Mouse (Mus musculus): ENCODE results near the gene Nck2.
"Not testable (repeated sequence)": the region's sequence is repeated elsewhere in the genome, so short reads cannot be mapped to it uniquely, and the experiment has no call there.

Gene Nck2

GRCm38 (mm10) chr1:43501920-43502791 is 57.8 kb downstream of the Nck2 start:
- no peak for DNase-seq (ENCODE audit: low spot score in 2 of 2)

GRCm38 (mm10) chr1:43502792-43503146 is 58.4 kb downstream of the Nck2 start:
- DNase-seq (ENCODE audit: low spot score in 2 of 2) = no peak

- no peak for DNase-seq (ENCODE audit: low spot score in 2 of 2)
Measured at GRCm38 (mm10) chr1:43503261-43503660, 58.9 kb downstream of the Nck2 start.

- no peak for DNase-seq (ENCODE audit: low spot score in 2 of 2)
Measured at GRCm38 (mm10) chr1:43503676-43504075, 59.3 kb downstream of the Nck2 start.

- no peak for DNase-seq (ENCODE audit: low spot score in 2 of 2)
Measured at GRCm38 (mm10) chr1:43504235-43504634, 59.9 kb downstream of the Nck2 start.

GRCm38 (mm10) chr1:43506638-43507037 is 62.3 kb downstream of the Nck2 start:
- DNase-seq (ENCODE audit: low spot score in 2 of 2) = no peak

GRCm38 (mm10) chr1:43507809-43508208 is 63.4 kb downstream of the Nck2 start:
- no peak for DNase-seq (ENCODE audit: low spot score in 2 of 2)

- DNase-seq (ENCODE audit: low spot score in 2 of 2) = no peak
Measured at GRCm38 (mm10) chr1:43511256-43511655, 66.9 kb downstream of the Nck2 start.

- DNase-seq (ENCODE audit: low spot score in 2 of 2) = no peak
Measured at GRCm38 (mm10) chr1:43511667-43512066, 67.3 kb downstream of the Nck2 start.

- DNase-seq (ENCODE audit: low spot score in 2 of 2) = no peak
Measured at GRCm38 (mm10) chr1:43517405-43517804, 73.0 kb downstream of the Nck2 start.

- no peak for DNase-seq (ENCODE audit: low spot score in 2 of 2)
Measured at GRCm38 (mm10) chr1:43520216-43520988, 76.0 kb downstream of the Nck2 start.

- no peak for DNase-seq (ENCODE audit: low spot score in 2 of 2)
Measured at GRCm38 (mm10) chr1:43520989-43521371, 76.6 kb downstream of the Nck2 start.

GRCm38 (mm10) chr1:43521512-43521911 is 77.1 kb downstream of the Nck2 start:
- no peak for DNase-seq (ENCODE audit: low spot score in 2 of 2)

- DNase-seq (ENCODE audit: low spot score in 2 of 2) = no peak
Measured at GRCm38 (mm10) chr1:43521950-43522349, 77.6 kb downstream of the Nck2 start.

- DNase-seq (ENCODE audit: low spot score in 2 of 2) = no peak
Measured at GRCm38 (mm10) chr1:43522976-43523375, 78.6 kb downstream of the Nck2 start.

- no peak for DNase-seq (ENCODE audit: low spot score in 2 of 2)
Measured at GRCm38 (mm10) chr1:43524332-43524731, 80.0 kb downstream of the Nck2 start.

GRCm38 (mm10) chr1:43528275-43528674 is 83.9 kb downstream of the Nck2 start:
- DNase-seq (ENCODE audit: low spot score in 2 of 2) = no peak

- DNase-seq (ENCODE audit: low spot score in 2 of 2) = no peak
Measured at GRCm38 (mm10) chr1:43529086-43529485, 84.7 kb downstream of the Nck2 start.

- no peak for DNase-seq (ENCODE audit: low spot score in 2 of 2)
Measured at GRCm38 (mm10) chr1:43530295-43531020, 86.1 kb downstream of the Nck2 start.

- no peak for DNase-seq (ENCODE audit: low spot score in 2 of 2)
Measured at GRCm38 (mm10) chr1:43531307-43531706, 86.9 kb downstream of the Nck2 start.

GRCm38 (mm10) chr1:43532279-43532678 is 87.9 kb downstream of the Nck2 start:
- no peak for DNase-seq (ENCODE audit: low spot score in 2 of 2)

- not testable (repeated sequence) for DNase-seq (ENCODE audit: low spot score in 2 of 2)
Measured at GRCm38 (mm10) chr1:43533497-43533896, 89.1 kb downstream of the Nck2 start.

Measured in frontal cortex, postnatal 25 days (tissue).